Mouse (Mus musculus) macrophage (primary cell): ENCODE data around the gene Tmem161a. TPM values are rescaled to one million over a fixed set of nuclear protein-coding genes. Genes with fewer than 3 reads are reported as not detected.
"Not testable (repeated sequence)": the region's sequence is repeated elsewhere in the genome, so short reads cannot be mapped to it uniquely, and the experiment has no call there.

Experiments
- H3K27ac ChIP-seq: fragments of 350-480 bp; formaldehyde crosslinking; 2 replicates; pipeline ENCODE4 v1.9.0; 2021
- H3K36me3 ChIP-seq: fragments of 350-480 bp; formaldehyde crosslinking; 2 replicates; pipeline ENCODE4 v1.9.0; 2021; ENCODE audit errors: inconsistent target
- H3K4me3 ChIP-seq: fragments of 350-480 bp; formaldehyde crosslinking; 2 replicates; pipeline ENCODE4 v1.9.0; 2021; ENCODE audit errors: inconsistent target
- H3K79me2 ChIP-seq: fragments of 350-480 bp; formaldehyde crosslinking; 2 replicates; pipeline ENCODE4 v1.9.0; 2021; ENCODE audit errors: inconsistent target
- WGBS: methylation state at CpG from one replicate; pipeline ENCODE4 v1.1.7; 2026; ENCODE audit warnings: inconsistent platforms; ENCODE audit not compliant: missing documents; 5-methylcytosine and 5-hydroxymethylcytosine counted together
- polyA plus RNA-seq: library from polyadenylated mRNA; stranded (reverse); fragments of 250-400 nt; gene quantifications from 3 replicates; pipeline ENCODE4 v1.2.4, GENCODE M21; 2018; ENCODE audit warnings: inconsistent platforms

The Tmem161a gene
- polyA plus RNA-seq, 1 experiment from 2014 or later: 11.2 TPM

DNA sequence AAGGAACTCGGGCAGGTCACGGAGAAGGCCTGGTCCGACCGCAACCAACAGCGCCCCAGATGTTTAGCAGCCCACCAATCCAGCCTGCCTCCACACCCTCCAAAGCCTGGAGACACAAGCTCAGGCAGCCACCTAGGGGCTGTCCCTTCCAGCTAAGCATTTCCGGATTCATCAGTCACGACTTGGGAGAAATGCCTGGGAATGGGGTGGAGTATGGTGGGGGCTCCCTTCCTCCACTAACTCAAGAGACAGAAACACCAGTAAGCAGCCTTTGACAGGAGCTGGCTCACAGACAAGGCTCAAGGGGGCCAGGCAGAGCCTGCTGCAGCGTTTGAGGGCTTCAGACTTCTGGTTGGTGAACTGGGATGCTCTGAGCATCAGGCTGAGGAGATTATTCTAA is 38.4 kb downstream of the Tmem161a start:
- Histone ChIP-seq H3K79me2 (no peaks in the 10 kb centered on the region), H3K36me3 (no peaks in the 10 kb centered on the region), H3K27ac (no peak overlapping the region), H3K4me3 (no peak overlapping the region)
- WGBS: 88% methylated on average over 7 of the region's 8 CpGs

DNA sequence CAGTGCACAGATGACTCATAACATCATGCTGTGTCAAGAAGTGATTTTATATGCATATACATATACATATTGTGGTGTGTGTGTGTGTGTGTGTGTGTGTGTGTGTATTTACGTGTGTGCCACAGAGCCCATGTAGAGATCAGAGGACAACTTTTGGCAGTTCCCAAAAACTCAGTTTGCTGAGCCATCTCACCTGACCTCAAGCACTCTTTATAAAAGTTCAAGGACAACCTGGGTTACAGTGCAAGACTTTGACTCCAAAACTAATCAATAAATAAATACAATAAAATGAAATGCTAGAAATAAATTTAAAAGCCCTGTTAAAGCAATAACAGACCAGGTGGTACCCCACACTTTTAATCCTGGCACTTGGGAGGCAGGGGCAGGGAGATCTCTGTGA is 39.1 kb downstream of the Tmem161a start:
- Histone ChIP-seq H3K27ac (no peak overlapping the region), H3K36me3 (no peaks in the 10 kb centered on the region), H3K4me3 (peak overlapping the region; percentile 39), H3K79me2 (no peaks in the 10 kb centered on the region)
- 90% methylated on average over 1 of the region's 1 CpGs for WGBS

DNA sequence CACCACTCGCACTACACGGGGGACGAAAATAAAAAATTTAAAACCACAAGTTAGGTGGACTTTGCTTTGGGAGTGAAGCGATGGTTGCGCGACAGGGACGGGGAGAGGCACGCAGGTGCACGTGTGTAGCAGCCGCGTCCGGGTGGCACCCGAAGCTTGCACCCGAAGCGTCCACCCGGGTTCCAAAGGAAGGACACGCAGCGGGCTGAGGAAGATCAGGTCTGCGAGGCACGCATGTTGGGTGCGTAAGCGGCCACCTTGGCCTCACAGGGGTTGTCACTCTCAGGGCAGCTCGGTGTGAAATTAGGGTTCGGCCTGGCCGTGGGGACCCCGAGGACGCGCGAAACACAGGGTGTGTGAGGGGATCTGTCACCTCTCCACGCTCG is 39.6 kb downstream of the Tmem161a start:
- Histone ChIP-seq H3K4me3 (peak overlapping the region; percentile 39), H3K79me2 (no peaks in the 10 kb centered on the region), H3K27ac (no peak overlapping the region), H3K36me3 (no peaks in the 10 kb centered on the region)
- under 1% methylated on average over 31 of the region's 31 CpGs for WGBS

DNA sequence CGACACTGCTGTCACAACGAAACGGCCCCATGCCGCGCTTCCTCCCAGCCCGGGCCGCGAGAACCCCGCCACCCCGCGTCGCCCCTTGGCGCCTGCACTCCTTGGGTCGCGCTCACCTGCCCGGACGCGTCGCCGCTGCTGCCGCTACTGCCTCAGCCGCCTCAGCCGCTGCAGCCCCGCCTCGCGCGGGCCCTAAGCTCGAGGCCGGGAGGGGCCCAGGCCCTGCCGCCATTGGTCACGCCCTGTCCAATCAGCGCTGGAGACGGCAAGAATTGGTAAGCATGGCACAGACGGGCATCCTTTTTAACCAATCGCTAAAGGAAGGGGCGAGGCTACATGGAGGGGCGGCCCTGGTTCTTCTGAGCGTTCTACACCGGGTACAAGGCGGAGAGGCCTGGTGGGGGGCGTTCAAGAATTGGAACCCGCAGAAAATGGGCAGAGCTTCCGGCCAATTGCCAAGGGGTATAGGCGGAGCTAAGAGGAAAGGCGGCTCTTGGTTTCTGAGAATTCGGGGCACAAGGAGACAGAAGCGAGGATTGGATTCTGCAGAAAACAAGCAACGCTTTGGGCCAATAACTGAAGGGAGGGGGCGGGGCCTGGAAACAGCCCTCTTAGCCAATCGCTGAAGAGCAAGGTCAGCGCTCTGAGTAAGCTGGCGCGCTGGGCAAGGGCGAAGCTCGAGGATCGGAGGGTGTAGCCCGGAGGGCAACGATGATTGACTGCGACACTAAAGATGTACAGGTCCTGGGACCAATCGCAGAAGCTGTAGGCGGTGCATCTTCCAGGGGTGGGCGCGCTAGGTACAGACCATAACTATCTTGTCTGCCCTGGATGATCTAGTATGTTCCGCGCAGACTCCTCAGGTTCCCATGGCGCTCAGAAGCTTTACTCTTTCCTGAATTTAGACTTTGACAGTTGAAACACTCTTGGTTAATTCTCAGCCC is 40.2 kb downstream of the Tmem161a start, which contains the start of gene Slc25a42:
Gene Slc25a42 (minus strand): TSS at position 194 of the 944 bp plus-strand sequence.
- Histone ChIP-seq H3K79me2 (no peaks in the 10 kb centered on the region), H3K36me3 (no peaks in the 10 kb centered on the region), H3K27ac (peak within 1 kb of the TSS; percentile 24), H3K4me3 (peak within 1 kb of the TSS; percentile 39)
- under 1% methylated on average over 65 of the region's 66 CpGs for WGBS

DNA sequence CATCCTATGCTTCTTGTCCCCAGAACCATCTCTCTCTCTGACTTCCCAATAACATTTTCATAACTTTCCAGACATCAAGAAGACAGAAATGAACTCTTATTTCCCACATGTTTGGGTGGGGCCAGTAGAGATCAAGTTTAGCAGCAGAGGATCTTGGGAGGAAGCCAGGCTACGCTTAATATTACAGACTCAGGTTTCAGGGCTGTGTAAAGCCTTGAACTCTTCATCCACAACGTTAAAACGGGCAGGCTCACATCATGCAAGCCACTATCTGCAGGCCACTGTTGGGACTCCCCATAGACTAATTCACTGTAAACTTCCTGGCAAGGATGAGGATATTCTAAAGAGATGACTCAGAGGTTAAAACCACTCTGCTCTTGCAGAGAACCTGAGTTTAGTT is 42.3 kb downstream of the Tmem161a start:
- no peak overlapping the region for H3K4me3 ChIP-seq
- H3K79me2 ChIP-seq: no peaks in the 10 kb centered on the region
- WGBS: 85% methylated on average over 3 of the region's 3 CpGs
- H3K27ac ChIP-seq: no peak overlapping the region
- no peaks in the 10 kb centered on the region for H3K36me3 ChIP-seq

DNA sequence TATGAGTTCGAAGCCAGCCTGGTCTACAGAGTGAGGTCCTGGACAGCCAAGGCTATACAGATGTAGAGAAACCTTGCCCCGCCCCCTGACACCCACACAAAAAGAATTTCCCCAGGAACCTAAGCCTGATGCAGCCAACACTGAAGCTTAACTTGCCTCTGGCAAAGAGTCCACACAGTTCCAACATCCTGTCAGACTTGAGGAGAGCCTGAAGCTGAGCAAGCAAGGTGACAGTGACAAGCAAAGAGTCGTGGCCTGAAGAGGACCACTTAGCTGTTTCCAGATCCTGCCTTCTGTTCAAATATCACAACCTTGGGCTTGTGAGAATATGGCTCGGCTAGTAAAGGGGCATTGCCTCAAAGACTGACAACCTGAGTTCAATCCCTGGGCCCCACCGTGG is 42.9 kb downstream of the Tmem161a start:
- H3K36me3 ChIP-seq: no peaks in the 10 kb centered on the region
- no peak overlapping the region for H3K4me3 ChIP-seq
- WGBS: 85% methylated on average over 5 of the region's 5 CpGs
- no peak overlapping the region for H3K27ac ChIP-seq
- H3K79me2 ChIP-seq: no peaks in the 10 kb centered on the region

DNA sequence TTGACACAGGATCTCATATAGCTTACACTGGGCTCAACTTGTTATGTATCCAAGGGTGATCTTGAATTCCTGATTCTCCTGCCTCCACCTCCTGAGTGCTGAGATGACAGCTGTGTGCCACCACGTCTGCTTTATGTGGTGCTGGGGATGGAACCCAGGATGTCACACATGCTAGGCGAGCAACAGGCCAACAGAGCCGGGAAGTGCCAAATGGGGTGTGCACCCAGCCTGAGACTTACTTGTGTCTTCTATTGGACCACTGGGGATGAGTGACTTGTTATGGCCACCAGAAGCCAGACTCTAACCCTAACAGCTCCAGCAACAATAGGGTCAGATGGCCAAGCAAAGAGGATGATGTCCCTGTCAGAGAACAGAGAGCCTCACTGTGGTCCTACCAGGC is 44.0 kb downstream of the Tmem161a start:
- H3K4me3 ChIP-seq, H3K36me3 ChIP-seq, H3K79me2 ChIP-seq, H3K27ac ChIP-seq: not testable (repeated sequence)
- WGBS: 92% methylated on average over 2 of the region's 3 CpGs

DNA sequence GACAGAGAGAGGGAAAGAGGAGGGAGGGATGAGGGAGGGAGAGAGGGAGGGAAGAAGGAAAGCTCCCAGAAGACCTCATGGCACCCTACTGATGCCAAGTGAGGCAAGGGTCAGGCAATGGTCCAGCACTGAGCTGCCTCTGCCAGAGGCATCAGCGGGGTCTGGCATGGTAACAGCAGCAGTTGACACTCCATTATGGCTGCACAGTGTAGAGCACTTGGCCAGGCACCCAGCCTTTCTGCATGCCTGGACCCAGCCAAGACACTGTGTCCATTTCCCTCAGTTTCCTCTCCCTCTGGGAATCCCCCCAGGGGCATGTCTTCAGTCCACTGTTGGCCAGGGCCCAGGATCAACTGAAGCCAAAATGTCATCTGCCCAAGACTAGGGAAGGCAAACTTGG is 44.4 kb downstream of the Tmem161a start:
- Histone ChIP-seq H3K4me3 (no peak overlapping the region), H3K36me3 (no peaks in the 10 kb centered on the region), H3K79me2 (no peaks in the 10 kb centered on the region), H3K27ac (no peak overlapping the region)
- 73% methylated on average over 1 of the region's 1 CpGs for WGBS

DNA sequence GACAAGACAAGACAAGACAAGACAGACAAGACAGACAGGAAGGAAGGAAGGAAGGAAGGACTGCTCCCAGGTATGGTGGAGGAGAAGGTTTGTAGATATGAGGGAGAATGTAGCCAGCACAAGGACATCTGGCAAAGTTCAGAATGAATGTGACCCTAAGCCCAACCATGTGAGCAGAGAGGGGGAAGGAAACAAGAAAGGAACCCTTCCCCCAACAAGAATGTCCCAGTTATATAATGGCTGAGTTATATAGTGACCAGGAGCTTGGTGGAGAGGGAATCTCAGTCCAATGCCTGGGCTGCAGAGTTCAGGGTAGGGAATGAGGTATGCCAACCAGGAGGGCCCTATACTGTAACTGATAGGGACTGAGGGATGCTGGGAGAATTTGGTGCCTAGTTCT is 45.3 kb downstream of the Tmem161a start:
- no peaks in the 10 kb centered on the region for H3K36me3 ChIP-seq
- no peak overlapping the region for H3K4me3 ChIP-seq
- no peaks in the 10 kb centered on the region for H3K79me2 ChIP-seq
- H3K27ac ChIP-seq: no peak overlapping the region

DNA sequence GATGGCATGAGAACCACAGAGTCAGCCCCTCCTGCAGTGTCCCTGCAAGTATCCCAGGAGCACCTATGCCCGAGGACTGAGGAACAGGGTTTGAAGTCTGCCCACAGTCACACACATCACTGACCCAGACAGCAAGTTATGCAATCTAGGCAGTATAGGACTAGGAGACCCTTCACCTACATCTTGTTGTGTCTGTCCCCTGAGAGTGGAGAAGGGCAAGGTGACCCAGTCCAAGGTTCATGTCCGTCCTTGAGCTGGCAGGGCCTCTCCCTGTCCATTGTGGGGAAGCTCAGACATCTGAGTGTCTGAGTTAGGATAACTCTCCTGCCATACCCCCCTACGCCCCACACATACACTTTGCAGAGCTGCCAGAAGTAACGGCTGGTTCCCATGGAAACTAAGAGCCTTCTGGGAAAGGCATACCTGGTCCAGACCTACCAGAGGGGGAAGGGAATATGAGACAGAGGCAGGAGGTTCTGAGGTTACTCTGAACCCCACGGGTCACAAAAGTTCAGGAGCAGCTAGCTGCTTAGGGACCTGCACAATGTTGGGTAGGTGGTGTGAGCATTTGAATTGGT is 47.0 kb downstream of the Tmem161a start:
- 80% methylated on average over 5 of the region's 5 CpGs for WGBS
- Histone ChIP-seq H3K79me2 (no peaks in the 10 kb centered on the region), H3K36me3 (no peaks in the 10 kb centered on the region), H3K27ac (no peak overlapping the region), H3K4me3 (no peak overlapping the region)

DNA sequence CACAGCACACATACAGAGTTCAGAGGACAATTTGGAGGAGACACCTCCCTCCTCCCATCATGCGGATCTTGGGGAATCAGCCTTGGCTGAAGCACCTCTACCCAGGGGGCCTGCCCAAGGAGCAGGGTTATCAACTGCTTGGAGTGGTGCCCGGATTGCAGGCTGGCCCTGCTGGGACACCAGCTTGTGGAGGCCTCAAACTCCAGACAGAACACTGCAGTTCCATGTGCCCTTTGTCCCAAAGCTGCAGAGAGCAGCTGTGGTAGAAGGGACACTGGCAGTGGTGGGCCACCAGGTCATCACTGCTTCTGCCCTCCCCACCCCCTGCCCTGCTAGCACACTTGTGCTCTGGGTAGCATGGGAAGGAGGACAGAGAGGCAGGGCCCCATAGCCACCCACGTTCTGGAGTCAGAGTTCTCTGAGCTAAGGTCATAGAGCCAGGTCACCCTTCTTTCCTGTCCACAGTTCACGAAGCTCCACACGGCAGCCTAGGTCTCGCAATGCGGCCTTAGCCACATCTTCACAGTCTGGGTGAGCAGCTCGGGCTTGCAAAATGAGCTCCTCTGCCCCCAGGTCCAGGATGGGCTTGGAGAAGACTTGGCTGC is 48.2 kb downstream of the Tmem161a start:
- no peaks in the 10 kb centered on the region for H3K79me2 ChIP-seq
- no peaks in the 10 kb centered on the region for H3K36me3 ChIP-seq
- no peak overlapping the region for H3K27ac ChIP-seq
- no peak overlapping the region for H3K4me3 ChIP-seq
- 93% methylated on average over 8 of the region's 8 CpGs for WGBS

DNA sequence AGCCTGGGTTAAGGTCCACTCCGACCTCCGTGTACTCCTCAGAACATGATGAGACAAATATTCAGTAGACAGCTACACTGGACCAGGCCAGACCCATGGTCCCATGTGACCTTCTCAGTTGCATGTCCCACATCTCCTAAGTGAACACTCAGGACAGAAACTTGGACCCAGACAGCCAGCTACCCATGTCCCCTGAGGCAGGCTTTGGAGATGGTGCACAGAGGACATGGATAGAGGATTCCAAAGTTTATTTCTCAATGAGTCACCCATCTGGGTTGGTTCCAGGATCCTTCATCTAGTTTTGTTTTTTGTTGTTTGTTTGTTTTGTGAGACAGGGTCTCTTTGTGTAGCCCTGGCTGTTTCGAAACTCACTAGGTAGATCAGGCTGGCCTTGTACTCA is 48.8 kb downstream of the Tmem161a start:
- WGBS: 94% methylated on average over 3 of the region's 3 CpGs

DNA sequence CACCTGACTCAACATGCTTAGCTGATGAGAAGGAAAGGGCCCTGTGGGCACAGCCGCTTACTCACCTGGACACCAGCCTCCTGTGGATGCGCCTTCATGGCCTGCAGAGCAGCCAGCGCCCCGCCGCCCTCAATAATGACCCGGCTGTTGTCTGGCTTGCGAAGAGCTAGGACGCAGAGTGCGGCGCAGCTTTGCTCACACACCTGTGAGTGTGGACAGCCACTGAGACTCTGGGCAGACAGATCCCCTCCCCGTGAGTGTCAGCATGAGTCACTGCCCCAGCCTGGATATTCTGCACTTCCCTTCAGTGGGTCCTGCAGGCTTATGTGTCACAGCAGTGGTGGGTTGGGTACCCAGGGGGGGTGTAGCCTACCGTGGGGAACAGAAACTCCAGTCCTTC is 49.9 kb downstream of the Tmem161a start:
- Histone ChIP-seq H3K36me3 (no peaks in the 10 kb centered on the region), H3K27ac (no peak overlapping the region), H3K4me3 (no peak overlapping the region), H3K79me2 (no peaks in the 10 kb centered on the region)
- WGBS: 82% methylated on average over 12 of the region's 12 CpGs

More for the DNA sequence above, 48.8 kb downstream of the Tmem161a start:
- no peaks in the 10 kb centered on the region for H3K79me2 ChIP-seq
- H3K27ac ChIP-seq: no peak overlapping the region
- no peak overlapping the region for H3K4me3 ChIP-seq
- H3K36me3 ChIP-seq: no peaks in the 10 kb centered on the region

DNA sequence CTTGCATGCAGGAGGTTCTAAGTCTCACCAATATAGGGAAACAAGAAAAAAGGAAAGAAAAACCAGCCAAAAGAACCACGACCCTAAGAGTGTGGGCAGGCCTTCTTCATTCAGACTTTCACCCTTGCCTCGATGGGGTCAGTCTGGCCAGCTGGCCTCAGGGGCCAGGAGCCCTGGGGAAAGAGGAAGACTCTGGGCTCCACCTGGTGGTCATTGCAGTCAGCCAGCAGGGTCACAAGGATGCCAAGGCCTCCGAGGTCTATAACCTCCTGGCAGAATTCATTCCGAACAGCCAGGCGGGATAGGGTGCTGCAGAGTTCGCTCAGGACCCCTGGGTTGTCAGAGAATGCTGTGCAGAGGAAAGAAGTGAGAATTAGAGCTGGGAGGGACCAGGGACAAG is 51.2 kb downstream of the Tmem161a start:
- no peak overlapping the region for H3K27ac ChIP-seq
- no peaks in the 10 kb centered on the region for H3K36me3 ChIP-seq
- no peak overlapping the region for H3K4me3 ChIP-seq
- H3K79me2 ChIP-seq: no peaks in the 10 kb centered on the region
- 71% methylated on average over 6 of the region's 6 CpGs for WGBS

DNA sequence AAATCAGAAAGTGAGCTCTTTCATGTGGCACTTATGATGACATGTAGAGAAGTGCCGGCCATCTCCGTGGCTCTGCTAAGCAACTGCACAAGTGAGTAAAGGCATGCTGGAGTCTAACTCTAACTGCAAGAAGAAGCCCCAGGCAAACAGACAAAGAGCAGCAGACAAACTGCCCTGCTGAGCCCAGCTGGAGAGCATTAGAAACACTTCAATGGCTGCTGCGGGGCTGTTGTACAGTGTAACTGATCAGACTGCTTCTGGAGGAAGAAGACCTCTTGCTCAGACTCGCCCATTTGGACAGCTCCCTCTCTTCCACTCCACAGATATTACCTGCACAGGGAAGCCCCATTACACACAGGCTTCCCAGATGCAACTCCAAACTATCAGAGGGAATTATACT is 55.8 kb downstream of the Tmem161a start:
- 95% methylated on average over 4 of the region's 4 CpGs for WGBS
- H3K79me2 ChIP-seq: no peaks in the 10 kb centered on the region; the same call in 1 of the 2 replicates
- no peaks in the 10 kb centered on the region for H3K36me3 ChIP-seq

More for the DNA sequence above, 55.8 kb downstream of the Tmem161a start:
- no peak overlapping the region for H3K27ac ChIP-seq
- H3K4me3 ChIP-seq: no peak overlapping the region
